Mouse (Mus musculus) left cerebral cortex, postnatal 36 days (tissue): ENCODE results near the gene Dmd. TPM values are rescaled to one million over a fixed set of nuclear protein-coding genes. Genes with fewer than 3 reads are reported as not detected.
A peak's percentile ranks its signal among the peaks of the same experiment; 100 is the strongest.

Experiments used
- DNase-seq, 2 experiments: peaks; one replicate each; pipeline ENCODE4 v3.0.0; 2021 to 2022; ENCODE audit warnings: low spot score in 2 of 2, mixed read lengths in 1 of 2
- intact Hi-C: fragments of 180-260 bp; cut with DNase I; formaldehyde crosslinking; loops from one replicate; pipeline ENCODE4 v1.15.1; 2025
- total RNA-seq, 2 experiments: library from RNA; stranded (reverse); gene quantifications; 2 replicates each; pipeline ENCODE4 v1.2.3; 2021

The Dmd gene
- total RNA-seq, 2 experiments from 2014 or later: 61.6 to 75.7 TPM

DNA sequence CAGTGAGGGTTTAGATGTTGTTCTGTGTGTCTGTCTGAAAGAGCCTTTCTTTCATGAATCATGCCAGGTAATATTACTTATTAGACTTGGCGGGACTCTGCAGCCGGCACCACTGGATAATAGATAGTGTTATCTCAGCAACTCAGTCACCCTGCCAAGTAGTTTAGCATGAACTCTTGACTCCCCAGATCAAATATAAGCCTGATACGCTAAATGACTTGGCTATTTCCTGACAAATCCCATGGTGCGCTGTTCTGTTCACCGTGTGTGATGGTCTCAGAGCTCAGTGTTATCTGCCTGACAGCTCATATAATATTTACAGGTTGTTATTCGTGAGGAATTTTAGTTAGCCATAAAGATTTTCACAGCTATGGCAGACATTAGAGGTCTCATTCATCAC is 2012.3 kb downstream of the Dmd start:
- intact Hi-C loops: no loop called here

DNA sequence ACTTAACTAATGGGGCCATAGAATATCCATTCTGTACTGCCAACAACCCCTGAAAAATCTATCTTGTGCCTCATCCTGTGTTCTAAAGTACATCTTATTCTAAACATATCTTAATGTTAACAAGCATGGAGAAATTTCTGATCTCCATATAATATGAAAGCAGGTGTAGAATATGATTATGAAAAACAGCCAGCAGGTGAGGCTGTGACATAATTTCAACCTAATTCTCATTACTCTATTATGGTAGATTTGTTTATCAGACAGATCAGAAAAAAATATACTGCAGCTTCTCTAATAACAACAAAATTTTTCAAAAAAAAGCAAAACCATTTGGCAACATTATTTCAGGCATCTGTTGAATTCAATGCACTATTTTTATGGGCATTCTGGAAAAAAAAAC is 2059.6 kb downstream of the Dmd start:
- intact Hi-C loops: no loop called here
- no peak for DNase-seq

More for the DNA sequence above, 2012.3 kb downstream of the Dmd start:
- DNase-seq: no peak

DNA sequence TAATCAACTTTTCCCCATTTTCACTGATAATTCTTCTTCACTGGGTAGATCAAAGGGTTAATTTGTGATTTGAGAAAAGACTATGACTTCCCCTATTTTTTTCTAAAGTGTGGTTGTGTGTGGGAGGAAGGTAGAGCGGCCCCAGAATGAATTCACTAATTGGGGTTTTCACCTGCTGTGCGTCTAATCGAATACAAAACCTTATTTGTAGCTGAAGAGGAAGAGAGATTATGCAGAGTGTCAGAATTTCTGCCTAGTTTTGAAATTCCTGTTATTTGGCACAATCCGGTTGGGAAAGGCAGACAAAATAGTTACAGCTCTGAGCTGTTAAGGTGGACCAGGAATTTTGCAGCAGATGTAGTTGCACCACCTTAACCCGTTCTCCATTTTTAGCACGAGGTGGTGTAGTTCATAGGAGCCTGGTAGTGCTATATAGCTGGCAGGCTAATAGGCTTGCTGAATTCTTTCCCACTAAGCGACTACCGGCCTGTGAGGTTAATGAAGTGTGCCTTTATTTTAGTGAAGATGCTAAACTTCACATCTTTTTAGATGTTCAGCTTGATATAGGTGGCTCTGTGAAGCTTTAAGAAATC is 2092.9 kb downstream of the Dmd start:
- intact Hi-C loops: no loop called here
- no peak for DNase-seq

DNA sequence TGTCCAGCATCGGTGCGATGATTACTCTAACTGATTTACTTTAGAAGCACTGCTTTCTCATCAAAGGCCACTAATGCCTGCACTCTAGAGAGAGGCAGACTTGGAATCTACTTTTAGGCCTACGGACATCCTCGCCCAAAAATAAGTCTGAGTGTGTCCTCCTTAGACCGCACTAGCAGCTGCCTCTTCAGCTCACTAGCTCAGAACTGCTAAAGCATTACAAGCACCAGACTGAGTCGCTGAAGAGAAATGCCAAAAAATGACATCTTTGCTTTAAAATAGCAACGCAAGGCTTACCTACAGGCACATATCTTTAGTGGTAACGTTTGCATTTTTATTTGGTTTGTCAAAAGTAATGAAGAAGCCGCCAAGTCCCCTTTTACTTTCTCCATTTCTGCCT is 2098.0 kb downstream of the Dmd start:
- intact Hi-C loops: no loop called here
- DNase-seq: no peak

DNA sequence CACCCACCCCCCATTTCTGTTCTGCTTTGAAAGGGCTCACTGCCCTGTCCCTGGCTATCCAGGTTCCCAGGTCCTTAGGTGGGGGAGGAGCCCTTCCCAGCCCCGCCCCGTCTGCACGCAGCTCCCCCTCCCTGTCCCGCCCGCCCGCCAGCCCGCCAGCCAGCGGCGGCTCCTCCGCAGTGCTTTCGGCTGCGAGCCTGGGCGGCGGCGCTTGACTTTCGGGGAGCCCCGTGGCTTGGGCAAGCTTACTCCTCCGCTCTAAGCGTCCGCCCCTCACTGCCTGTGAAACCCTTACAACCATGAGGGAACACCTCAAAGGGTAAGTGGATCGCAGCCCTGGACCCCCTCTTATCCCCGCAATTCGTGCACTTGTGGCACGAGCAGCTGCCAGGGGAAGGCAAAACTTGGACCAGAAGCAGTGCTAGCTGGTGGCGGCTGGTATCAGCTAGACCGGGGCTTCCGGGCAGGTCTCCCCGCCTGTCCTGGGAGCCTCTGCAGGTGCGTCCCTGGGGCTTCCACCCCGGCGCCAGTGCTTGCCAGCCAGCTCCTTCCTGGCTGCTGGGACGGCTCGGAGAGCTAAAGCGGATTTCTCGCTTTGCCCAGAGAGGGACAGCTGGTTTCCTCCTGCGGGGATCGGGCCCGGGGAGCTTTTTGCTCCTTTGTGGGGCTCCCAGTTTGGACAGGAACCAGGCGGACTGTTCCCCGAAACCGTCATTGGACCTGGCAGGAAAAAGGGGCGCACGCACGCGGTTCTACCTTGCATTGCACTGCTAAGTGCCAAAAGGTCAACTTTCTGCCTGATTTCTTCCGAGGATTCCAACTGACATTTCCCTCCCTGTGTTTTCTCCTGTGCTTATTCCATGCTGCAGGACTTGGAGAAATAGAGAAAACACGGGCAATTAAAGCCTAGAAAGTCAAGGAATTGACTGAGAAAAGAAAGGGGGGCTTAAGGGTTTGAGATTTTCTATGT is 2099.8 kb downstream of the Dmd start:
- intact Hi-C loops: no loop called here
- DNase-seq: peak; percentile 42 to 53

DNA sequence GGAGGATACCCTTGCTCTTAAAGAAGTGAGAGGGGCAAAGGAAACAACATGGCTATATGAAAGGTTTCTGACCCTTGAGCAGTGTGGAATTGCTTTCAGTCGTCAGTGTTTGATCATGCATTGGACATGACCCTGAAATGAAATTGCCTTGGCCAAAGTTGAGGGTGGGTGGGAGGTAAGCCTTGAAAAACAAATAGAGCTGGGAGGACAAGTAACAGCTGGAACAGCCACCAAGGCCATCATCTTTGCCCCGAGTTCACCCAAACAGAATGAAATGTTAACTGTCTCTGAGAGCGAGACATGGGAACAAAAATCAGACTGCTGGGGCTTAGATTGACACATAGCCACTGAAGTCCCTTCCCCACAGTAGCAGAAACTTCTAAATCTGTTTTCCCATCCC is 2100.9 kb downstream of the Dmd start:
- no peak for DNase-seq
- intact Hi-C loops: no loop called here

DNA sequence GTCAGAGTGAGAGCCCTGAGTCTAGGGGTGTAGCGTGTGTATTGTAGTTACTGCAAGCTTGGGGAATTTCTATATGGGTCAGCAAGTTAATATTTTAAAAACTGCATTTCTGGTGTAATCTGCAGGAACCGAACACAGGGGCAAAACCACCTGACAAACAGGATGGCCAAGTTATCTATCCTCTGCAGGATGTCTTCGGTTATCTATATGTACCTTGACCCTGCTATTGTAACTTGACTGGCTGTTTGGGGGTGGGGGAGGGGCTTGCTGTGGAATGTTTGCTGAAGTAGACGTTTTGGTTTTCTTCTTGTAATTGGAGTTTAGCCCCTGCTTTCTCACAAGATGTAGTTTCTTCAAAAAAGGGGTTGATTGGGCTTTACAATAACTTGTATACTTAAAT is 2124.9 kb downstream of the Dmd start:
- no peak for DNase-seq
- intact Hi-C loops: no loop called here

DNA sequence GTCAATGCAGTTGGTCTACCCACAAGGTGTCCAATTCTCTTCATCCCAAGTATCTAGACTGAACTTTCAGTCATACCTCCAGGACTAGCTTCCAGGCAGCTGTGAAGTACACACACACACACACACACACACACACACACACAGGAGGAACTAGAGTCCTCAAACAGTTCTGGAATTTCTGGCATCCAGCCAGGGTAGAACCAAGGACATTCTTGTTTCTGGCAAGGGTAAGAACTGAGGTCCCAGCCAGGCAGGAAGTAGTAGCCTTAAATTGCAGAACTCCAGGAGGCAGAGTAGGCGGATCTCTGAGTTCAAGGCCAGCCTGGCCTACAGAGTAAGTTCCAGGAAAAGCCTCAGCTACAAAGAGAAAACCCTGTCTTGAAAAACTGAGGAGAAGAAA is 2128.2 kb downstream of the Dmd start:
- DNase-seq: no peak
- intact Hi-C loops: no loop called here

DNA sequence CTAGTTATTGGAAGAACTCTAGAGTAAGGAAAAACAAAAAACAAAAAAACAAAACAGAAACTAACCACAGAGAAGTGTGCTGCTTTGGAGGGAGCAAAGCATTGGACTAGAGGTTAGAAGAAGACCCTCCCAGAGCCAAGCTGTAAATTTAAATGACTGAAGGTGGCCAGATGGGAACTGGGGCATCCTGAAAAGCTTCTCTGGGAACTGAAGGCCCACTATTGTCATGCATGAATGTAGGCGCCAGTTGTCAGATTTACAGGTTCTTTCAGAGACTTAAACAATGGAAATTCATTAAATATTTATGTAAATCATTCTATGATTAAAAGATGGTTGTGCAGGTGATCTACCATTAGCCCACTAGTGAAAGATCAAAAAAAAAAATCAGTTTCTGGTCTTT is 2128.9 kb downstream of the Dmd start:
- intact Hi-C loops: no loop called here
- no peak for DNase-seq

DNA sequence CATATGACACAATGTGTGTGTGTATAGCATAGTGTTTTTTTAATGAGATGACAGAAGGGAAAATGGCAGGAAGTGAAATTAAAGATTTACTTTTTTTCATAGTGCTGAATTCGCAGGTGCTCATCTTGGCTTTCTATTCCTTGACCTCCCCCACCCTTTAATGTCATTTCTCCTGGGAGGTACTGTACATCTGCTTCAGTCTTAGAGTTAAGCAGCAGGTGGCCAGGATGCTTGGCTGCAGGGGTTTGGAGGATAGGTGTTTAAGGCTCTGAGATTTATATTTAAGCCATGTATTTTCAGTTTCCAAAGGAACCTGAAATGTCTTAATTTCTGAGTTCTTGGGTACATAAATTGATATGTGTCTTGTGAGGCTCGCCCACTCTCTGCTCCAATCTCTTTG is 2130.5 kb downstream of the Dmd start:
- intact Hi-C loops: no loop called here
- DNase-seq: no peak

DNA sequence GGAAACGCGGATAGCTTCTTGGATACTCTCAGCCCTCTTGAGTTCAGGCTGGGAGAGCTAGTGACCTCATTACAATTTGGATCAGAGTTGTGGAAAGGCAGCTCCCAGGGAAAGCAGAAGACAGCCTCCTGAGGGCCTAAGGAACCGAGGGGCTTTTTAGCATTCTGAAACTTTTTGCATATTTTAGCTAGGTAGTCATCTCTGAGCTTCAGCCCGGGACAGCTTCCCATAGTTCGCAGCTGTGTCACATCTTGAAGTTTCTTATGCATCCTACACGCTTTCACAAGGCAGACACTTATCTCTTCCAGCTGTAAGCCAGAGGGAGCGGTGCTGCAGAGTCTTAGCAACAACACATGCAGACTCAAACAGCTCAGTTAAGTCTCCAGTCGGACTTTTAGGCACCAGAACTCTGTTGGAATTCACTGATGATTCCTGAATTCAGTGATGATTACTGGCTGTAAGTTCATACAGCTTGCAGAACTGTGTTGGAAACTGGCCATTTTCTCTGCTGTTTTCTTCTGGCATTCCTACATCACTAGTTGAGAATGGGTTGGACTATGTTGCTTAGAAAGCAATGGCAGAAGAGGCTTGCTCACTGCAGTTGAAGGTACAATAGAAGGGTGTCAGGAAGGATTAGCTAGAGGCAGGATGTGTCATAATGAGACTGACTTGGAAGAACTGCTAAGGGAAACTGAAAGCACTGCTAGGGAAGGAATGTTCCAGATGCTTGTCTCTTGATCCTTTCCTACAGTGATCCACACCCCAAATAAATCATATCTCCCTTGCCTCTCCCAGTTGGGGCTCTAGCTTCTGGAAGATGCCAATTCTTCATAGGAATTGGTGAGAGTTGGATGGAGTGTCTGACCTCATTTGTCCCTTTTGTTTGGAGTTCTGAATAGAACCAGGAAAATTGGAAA is 2135.8 kb downstream of the Dmd start:
- intact Hi-C loops: no loop called here
- DNase-seq: peak; percentile 6 to 8

DNA sequence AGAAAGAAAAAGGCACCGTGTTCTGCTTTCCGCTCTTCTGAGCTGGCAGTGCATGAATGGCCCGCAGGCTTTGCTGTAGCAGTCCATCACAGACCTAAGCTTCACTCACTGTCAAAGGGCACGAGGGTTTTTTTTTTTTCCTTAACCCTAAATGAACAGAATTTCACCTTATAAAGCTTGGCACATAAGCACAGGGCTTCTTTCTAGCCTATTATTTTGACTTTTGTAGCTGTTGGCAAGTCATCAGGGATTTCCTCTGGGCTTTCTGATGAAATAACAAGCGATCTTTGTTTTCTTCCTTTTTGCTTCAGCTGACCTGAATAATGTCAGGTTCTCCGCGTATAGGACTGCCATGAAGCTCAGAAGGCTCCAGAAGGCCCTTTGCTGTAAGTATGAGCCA is 2140.8 kb downstream of the Dmd start:
- DNase-seq: no peak
- intact Hi-C loops: no loop called here

DNA sequence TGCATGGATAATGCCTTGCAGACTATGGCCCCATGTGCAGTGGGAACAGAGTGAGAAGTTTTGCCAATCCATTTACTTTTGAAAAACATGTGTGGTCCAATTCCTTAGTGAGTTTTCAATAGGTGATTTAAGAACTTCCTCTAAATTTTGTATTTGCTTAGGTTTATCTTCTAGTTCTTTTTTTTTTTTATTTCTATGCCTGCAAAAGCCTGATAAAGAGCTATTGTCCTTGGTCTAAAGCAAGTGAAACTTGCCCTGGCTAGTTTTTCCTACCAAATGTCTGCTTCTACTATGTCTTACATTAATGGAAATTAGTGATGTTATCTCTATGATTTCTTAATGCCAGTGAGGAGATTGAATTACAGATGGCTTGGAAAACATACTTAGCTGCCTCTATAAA is 2144.7 kb downstream of the Dmd start:
- intact Hi-C loops: no loop called here
- no peak for DNase-seq

DNA sequence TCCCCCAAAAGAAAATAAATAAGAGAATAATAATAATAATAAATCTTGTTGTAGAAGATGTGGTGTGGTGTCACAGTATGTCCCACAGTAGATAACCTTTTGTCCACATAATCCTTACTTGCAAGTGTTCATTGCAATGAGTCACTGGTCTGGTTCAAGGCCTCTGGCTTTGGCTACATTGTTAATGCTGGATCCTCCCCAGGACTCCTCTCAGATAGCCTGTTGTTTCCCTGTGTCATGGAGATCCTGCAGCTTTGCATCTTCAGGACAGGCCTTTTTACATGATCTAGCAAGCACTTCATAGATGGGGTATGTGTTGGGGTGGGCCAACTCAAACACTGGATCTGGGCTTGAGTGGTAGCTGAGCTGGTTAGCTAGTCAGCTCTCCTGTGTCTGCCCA is 2150.0 kb downstream of the Dmd start:
- intact Hi-C loops: no loop called here
- DNase-seq: no peak

DNA sequence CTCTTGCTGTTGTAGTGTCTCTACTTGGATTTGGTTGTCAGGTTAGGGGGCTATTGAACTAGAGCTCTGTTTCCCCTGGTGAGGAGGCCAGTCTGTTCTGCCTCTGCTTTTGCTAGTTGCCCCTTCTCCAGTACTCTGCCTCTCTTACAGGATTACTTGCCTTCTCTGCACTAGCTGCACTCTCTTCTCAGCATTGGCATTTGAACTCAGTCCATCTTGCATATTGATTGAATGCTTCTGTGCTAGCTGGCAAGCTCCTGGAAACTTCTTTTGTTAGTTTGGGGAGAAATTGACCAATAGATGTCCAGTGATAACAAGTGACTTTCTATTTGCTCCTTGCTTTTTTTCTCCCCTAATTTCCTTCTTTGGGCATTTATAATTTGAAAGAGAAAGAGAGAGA is 2163.7 kb downstream of the Dmd start:
- DNase-seq: no peak
- intact Hi-C loops: no loop called here

DNA sequence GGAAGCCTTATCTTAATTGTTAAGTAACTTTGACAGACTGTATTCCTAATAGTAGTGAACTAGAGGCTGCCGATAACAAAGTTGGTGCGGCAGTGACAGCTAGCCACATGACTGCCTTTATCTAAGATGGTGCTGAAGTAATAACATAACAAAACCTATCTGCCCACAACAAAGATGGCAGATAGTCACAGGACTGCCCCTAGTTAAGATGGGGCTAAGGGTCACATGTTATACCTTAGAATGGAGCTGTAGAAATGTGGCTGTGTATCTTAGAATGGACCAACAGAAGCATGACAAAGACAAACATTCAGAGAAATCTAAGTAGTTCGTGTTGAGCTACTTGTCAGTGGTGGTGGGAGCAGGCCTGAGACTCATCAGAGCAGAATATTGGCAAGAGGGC is 2184.0 kb downstream of the Dmd start:
- DNase-seq: no peak

DNA sequence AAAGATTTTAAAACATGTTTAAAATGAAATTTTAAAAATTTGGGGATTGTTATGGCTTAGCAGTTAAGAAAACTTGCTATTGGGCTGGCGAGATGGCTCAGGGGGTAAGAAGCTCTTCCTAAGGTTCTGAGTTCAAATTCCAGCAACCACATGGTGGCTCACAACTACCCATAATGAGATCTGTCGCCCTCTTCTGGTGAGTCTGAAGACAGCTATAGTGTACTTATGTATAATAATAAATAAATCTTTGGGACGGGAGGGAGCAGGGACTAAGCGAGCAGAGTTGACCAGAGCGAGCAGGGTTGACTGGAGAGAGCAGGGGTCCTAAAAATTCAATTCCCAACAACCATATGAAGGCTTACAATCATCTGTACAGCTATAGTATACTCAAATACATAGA is 2188.6 kb downstream of the Dmd start:
- intact Hi-C loops: no loop called here
- DNase-seq: no peak

More for the DNA sequence above, 2184.0 kb downstream of the Dmd start:
- intact Hi-C loops: no loop called here

DNA sequence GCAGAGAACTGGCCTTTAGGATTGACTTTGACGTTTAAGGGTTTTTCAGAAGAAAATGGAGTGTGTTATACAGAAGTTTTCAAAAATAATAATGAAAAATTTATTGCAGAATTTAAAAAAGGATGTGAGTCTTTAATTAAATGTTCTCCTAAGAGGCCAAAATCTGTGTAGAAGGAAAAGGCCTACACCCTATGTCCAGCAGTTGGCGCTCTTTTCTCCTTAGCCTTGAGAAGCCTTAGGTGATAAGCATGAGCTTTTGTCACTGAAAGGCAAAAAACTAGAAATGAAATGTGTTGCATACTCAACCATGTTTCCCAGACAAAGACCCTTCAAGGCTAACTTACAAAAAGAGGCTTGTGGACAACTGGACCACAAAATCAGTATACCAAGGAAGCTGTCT is 2222.6 kb downstream of the Dmd start:
- no peak for DNase-seq
- intact Hi-C loops: no loop called here

DNA sequence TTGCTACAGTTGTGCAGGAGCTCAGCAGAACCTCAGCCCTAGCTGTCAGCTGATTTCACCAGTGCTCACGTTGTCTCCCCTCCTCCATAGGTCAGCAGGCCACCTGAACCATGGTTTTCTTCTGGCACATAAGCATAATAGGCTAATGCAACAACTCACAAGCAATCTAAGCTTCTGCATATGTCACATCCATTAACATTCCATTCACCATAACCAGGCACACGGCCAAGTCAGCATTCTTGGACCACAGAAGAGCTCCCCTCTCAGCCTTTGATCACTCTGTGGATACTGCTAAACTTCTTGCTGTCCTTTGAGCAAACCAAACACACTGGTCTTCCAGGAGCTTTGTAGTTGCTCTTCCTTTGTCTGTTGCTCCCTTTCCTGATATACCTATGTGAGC is 2238.9 kb downstream of the Dmd start:
- no peak for DNase-seq
- intact Hi-C loops: no loop called here

DNA sequence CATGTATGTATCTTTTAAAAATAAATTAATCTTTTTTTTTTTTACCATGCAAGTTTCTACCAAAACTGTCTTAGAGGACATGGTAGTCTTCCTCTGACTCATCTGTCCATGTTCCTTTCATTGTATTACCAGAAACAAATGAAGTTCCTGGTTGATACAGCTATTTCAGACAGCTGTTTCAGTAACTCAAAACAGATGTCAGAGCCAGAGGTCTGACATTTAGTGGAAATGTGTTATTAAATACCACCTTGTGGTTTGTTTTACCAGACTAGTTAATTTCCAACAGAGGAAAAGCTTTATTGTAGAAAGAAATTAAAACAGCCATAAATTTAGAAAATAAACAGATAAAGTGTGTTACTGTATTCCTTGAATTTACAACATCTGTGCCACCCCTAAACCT is 2245.2 kb downstream of the Dmd start:
- intact Hi-C loops: no loop called here
- no peak for DNase-seq
